Mouse (Mus musculus) bone marrow, adult 2 months (tissue): ENCODE data around the gene Olfr462. TPM values are rescaled to one million over a fixed set of nuclear protein-coding genes. Genes with fewer than 3 reads are reported as not detected.

Source experiments
- H3K27ac ChIP-seq: fragments of 200-500 bp; 2 replicates; pipeline ENCODE4 v1.5.1; 2012; ENCODE audit warnings: low read depth, mild to moderate bottlenecking, control low read depth, inconsistent platforms, low read length; ENCODE audit not compliant: control insufficient read depth, poor library complexity, insufficient read depth
- H3K4me1 ChIP-seq: fragments of 200-500 bp; 2 replicates; pipeline ENCODE4 v1.6.1; 2011; ENCODE audit warnings: low read length; ENCODE audit not compliant: control insufficient read depth, insufficient read depth
- H3K4me3 ChIP-seq: fragments of 200-500 bp; replicated peaks from 2 replicates; pipeline ENCODE3; 2011; ENCODE audit warnings: mild to moderate bottlenecking, low read depth, low read length, control low read depth; ENCODE audit not compliant: control insufficient read depth
- CTCF ChIP-seq: fragments of 200-500 bp; IDR thresholded peaks from 2 replicates; pipeline ENCODE4 v1.5.1; 2011; ENCODE audit warnings: low read length, control low read depth; ENCODE audit not compliant: control insufficient read depth, insufficient read depth
- POLR2A ChIP-seq: fragments of 200-500 bp; IDR thresholded peaks from 2 replicates; pipeline ENCODE4 v1.6.1; 2011; ENCODE audit warnings: low read depth, mild to moderate bottlenecking, control low read depth, low read length, borderline replicate concordance; ENCODE audit not compliant: control insufficient read depth
- WGBS: fragments of 180-500 bp; shearing (Covaris S2); methylation state at CpG from one replicate; pipeline ENCODE4 v1.1.7; 2018; 5-methylcytosine and 5-hydroxymethylcytosine counted together
- polyA plus RNA-seq: library from polyadenylated mRNA; stranded (reverse); fragments of >200 nt; gene quantifications from 2 replicates; pipeline ENCODE4 v1.2.4, GENCODE M21; 2011; ENCODE audit warnings: low replicate concordance; ENCODE audit not compliant: missing spikeins, insufficient read depth, insufficient read length

Olfr462 gene
- polyA plus RNA-seq, 1 experiment: not detected

GRCm38 (mm10) chr11:87860426-87860825, 31.6 kb downstream of the Olfr462 start:
- 87% methylated on average over 9 of the region's 9 CpGs for WGBS
- H3K27ac ChIP-seq: no peak overlapping the region
- no peak for TF ChIP-seq CTCF
- no peak for TF ChIP-seq POLR2A
- H3K4me3 ChIP-seq: no peak overlapping the region
- H3K4me1 ChIP-seq: no peaks in the 10 kb centered on the region

DNA sequence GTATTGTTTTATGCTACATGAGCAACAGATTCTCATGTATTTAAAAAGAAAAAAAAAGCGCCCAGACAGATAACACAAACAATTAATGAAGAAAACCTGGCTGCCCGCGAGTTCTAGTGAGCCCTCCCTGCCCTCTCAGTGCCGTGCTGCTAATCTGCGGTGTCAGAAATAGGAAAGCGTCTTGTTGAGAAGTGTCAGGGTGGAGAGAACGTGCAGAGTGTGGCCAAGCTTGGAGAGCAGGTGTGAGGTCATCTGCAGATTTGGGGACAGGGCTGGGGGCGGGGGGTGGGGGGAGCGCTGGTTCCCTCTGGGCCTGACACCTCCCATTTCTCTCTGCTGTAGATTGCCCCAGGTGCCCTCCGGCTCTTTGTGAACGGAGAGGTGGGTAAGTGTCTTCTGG, 32.8 kb downstream of the Olfr462 start:
- Histone ChIP-seq H3K4me3 (no peak overlapping the region), H3K27ac (no peak overlapping the region), H3K4me1 (no peaks in the 10 kb centered on the region)
- WGBS: 87% methylated on average over 11 of the region's 11 CpGs
- no peak for TF ChIP-seq POLR2A
- TF ChIP-seq CTCF: no peak

DNA sequence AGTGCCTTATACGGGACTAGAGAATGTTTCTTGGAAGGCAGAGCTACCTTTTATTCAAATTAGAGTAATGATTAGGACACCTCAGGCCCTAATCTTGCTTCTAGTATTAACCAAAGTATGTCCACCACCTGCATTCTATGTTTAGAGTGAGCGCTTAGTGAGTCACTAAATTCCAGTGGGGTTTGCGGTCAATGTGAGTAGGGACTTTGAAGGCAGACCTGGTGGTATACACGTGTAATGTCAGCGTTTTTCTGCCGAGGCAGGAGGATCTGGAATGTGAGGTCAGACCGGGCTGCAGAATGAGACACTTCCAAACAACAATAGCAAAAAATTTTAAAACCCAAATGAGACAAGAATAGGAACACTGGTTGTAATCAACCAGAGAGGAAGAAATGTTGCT, 37.5 kb downstream of the Olfr462 start:
- Histone ChIP-seq H3K4me1 (peaks cover 1% of the 10 kb centered on the region), H3K4me3 (no peak overlapping the region), H3K27ac (no peak overlapping the region)
- TF ChIP-seq CTCF (no peak), POLR2A (no peak)
- 78% methylated on average over 7 of the region's 7 CpGs for WGBS

DNA sequence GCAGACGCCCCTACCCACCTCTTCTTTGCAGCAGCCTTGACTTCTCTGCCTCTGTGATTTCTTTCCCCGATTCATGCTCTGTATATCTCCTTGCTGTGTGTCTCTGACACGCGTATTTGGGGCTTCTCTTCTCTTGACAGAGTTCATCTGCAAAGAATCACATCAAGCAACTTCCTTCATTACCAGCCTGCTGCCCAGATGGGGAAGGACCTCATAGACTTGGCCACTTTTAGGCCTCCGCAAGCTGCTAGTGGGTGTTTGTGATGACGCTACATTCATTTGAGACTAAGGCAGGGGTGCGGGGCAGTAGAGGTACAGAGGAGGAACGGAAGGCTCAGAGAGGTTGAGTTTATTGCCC, 38.5 kb downstream of the Olfr462 start:
- Histone ChIP-seq H3K27ac (no peak overlapping the region), H3K4me3 (peak overlapping the region; percentile 67), H3K4me1 (peaks cover 1% of the 10 kb centered on the region)
- 35% methylated on average over 8 of the region's 8 CpGs for WGBS
- no peak for TF ChIP-seq POLR2A
- TF ChIP-seq CTCF: no peak

DNA sequence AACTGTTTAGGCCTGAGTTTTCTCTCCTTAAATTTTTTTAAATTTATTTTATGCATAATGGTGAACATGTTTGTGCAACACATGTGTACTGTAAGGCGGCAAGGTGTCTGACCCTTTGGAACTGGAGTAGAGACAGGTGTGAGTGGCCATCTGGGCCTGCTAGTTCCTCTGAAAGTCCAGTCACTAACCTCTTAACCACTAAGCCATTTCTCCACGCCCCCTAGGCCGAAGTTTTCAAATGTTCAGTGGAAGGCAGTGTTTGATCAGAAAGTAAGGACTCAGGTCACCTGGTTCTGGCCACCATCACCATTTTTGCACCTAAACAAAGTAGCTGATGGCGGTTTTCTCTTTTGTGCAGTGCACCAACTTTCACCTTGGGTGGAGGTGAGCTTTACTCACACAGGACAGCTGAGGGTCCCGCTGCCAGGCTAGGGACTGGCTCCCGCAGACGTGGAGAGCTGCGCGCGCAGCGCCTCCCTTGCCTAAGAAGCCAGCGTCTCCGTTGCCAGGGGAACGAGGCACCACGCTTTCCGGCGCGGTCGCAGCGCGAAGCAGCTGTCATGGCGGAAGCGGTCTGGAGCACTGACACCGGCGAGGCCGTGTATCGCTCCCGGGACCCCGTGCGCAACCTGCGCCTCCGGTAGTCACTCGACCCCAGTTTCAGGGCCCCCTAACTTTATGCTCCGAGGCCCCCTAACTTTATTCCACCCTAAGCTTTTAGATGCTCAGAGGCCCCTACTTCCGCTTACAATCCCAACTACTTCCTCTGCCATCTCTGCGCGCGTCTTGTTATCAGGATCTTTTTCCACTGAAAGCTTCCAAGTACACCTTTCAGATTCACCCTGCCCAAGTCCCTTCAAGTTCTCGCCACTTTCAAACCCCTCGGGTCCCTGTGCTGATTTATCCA, 39.1 kb downstream of the Olfr462 start, which contains the start of gene Mks1:
Mks1 (plus strand) TSS at position 526 of the 907 bp plus-strand sequence.
- no peak for TF ChIP-seq CTCF
- TF ChIP-seq POLR2A: peak; percentile 79; the same call in 1 of the 2 replicates
- Histone ChIP-seq H3K4me3 (peak within 1 kb of the TSS; percentile 67), H3K27ac (no peak within 1 kb of the TSS), H3K4me1 (peaks cover 1% of the 10 kb centered on the region)
- 3% methylated on average over 40 of the region's 40 CpGs for WGBS

DNA sequence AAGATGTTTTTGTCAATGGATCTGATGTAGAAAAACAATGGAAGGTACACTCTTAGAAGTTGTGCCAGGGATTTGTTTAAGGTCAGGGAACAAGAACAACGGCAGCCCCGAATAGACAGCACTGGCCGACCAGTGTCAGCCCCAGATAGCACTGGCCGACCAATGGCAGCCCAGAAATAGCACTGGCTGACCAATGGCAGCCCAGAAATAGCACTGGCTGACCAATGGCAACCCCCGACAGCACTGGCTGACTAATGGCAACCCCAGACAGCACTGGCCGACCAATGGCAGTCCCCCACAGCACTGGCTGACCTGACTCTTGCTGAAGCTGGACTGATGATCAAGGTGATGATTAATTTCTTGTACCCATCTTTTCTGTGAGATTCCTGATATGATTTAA, 44.2 kb downstream of the Olfr462 start:
- 76% methylated on average over 6 of the region's 6 CpGs for WGBS
- Histone ChIP-seq H3K27ac (no peak overlapping the region), H3K4me1 (no peaks in the 10 kb centered on the region), H3K4me3 (no peak overlapping the region)
- TF ChIP-seq POLR2A: no peak

DNA sequence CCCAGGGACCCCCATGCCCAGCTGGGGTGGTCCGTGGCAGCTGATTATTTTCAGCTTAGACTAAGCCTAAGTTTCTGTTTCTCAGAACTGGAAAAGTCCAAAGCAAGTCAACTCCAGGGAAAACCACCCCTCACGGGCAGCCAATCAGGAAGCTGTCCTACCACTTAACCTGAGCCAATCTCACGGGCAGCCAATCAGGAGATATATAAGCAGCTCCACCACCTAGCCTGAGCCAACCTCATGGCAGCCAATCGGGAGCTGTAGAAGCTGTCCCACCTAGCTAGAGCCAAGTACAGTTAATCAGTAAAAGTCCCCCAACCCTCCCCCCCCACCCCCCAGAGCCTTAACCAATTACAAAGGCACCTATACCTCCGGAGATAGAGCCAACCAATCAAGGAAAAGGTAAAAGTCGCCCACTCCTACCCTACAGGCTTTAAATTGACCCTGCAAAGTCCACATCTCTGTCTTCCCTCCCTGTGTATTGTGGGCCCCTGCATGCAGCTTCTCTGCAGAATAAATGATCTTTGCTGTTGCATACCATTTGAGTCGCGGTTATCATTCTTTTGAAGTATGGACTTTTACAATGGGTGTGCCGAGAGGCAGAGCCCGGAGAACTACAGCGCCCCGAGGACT, 45.0 kb downstream of the Olfr462 start:
- Histone ChIP-seq H3K4me1 (no peaks in the 10 kb centered on the region), H3K4me3 (no peak overlapping the region), H3K27ac (no peak overlapping the region)
- TF ChIP-seq POLR2A (no peak), CTCF (no peak)
- 83% methylated on average over 12 of the region's 12 CpGs for WGBS

GRCm38 (mm10) chr11:87841436-87841835, 50.6 kb downstream of the Olfr462 start:
- no peak for TF ChIP-seq POLR2A
- no peak for TF ChIP-seq CTCF
- Histone ChIP-seq H3K4me1 (no peaks in the 10 kb centered on the region), H3K4me3 (no peak overlapping the region), H3K27ac (no peak overlapping the region)
- 68% methylated on average over 3 of the region's 3 CpGs for WGBS

DNA sequence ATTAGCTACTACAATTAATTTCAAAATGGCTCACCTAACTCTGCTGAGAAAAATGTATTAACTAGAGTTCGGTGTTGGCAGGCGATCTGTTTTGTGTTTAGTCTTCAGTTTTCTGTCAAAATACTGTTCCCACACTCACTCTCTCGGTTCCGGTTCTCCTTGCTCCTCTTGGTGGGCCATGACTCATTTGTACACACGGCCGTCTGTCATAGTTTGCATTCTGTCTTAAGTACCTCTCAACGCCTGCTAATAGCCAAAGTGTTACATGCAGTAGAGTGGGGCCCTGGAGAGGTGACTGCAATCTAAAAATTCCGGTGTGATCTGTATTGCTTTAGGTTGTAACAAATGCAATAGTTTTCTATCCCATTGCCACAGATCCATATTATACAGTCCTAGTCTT, 51.4 kb downstream of the Olfr462 start:
- TF ChIP-seq POLR2A (no peak), CTCF (no peak)
- WGBS: 82% methylated on average over 8 of the region's 8 CpGs
- no peaks in the 10 kb centered on the region for H3K4me1 ChIP-seq
- H3K4me3 ChIP-seq: no peak overlapping the region
- H3K27ac ChIP-seq: no peak overlapping the region

Other genes with a start within 250 kb of the Olfr462 start
- 0.97 and 3.9 TPM in 2 replicates for gene Rnf43, start 229.5 kb downstream of the Olfr462 start, polyA plus RNA-seq
- 38.9 and 127 TPM in 2 replicates for gene Supt4a, start 154.7 kb downstream of the Olfr462 start, polyA plus RNA-seq
- 18.0 and 50.9 TPM in 2 replicates for gene Tspoap1, start 131.7 kb downstream of the Olfr462 start, polyA plus RNA-seq
- gene Mpo, start 98.7 kb downstream of the Olfr462 start, polyA plus RNA-seq: 330 and 630 TPM in 2 replicates
- gene Lpo, start 64.0 kb downstream of the Olfr462 start, polyA plus RNA-seq: not detected in 2 replicates
- gene Mks1, start 39.1 kb downstream of the Olfr462 start, polyA plus RNA-seq: 3.9 and 10.2 TPM in 2 replicates
- 1.6 and 8.2 TPM in 2 replicates for gene Epx, start 16.7 kb downstream of the Olfr462 start, polyA plus RNA-seq
- gene Olfr463, start 5.1 kb upstream of the Olfr462 start, polyA plus RNA-seq: not detected in 2 replicates
- not detected in 2 replicates for gene Olfr464, start 28.7 kb upstream of the Olfr462 start, polyA plus RNA-seq
- gene Dynll2, start 95.3 kb upstream of the Olfr462 start, polyA plus RNA-seq: 50.1 and 63.0 TPM in 2 replicates
- gene Srsf1, start 155.1 kb upstream of the Olfr462 start, polyA plus RNA-seq: 219 and 249 TPM in 2 replicates
- gene Vezf1, start 176.0 kb upstream of the Olfr462 start, polyA plus RNA-seq: 10.8 and 16.7 TPM in 2 replicates
- gene Cuedc1, start 205.8 kb upstream of the Olfr462 start, polyA plus RNA-seq: 14.4 and 15.9 TPM in 2 replicates